Mouse (Mus musculus): ENCODE results near the gene Lmo3. TPM values are rescaled to one million over a fixed set of nuclear protein-coding genes. Genes with fewer than 3 reads are reported as not detected.

The Lmo3 gene
- polyA plus RNA-seq, 1 experiment from 2014 or later = 3.5 TPM

- no peak for TF ChIP-seq CTCF (IDR thresholded peaks at IDR 0.05; ENCODE audit: low read depth)
- H3K9me3 ChIP-seq (ENCODE audit: low read depth, low read length) = no peaks in the 10 kb centered on the region
- no peak overlapping the region for H3K4me2 ChIP-seq
- H3K27ac ChIP-seq (ENCODE audit: low read depth) = no peak overlapping the region
- no peak for ATAC-seq (ENCODE audit: insufficient read depth)
- no peak for DNase-seq
- H3K4me1 ChIP-seq (ENCODE audit: insufficient read depth) = no peaks in the 10 kb centered on the region
- no peaks in the 10 kb centered on the region for H3K27me3 ChIP-seq (ENCODE audit: insufficient read depth, low read length)
- H3K4me3 ChIP-seq (ENCODE audit: low read depth, low read length) = no peak overlapping the region
- WGBS = 88% methylated on average over 1 of the region's 1 CpGs
- no peak overlapping the region for H3K9ac ChIP-seq
- no peaks in the 10 kb centered on the region for H3K36me3 ChIP-seq (ENCODE audit: insufficient read depth)
Observed at GRCm38 (mm10) chr6:138398836-138399235, 182.9 kb downstream of the Lmo3 start.

GRCm38 (mm10) chr6:138391085-138391484, 190.7 kb downstream of the Lmo3 start:
- ATAC-seq (ENCODE audit: insufficient read depth) = no peak

GRCm38 (mm10) chr6:138388168-138388936, 193.4 kb downstream of the Lmo3 start:
- no peak for DNase-seq
- no peaks in the 10 kb centered on the region for H3K27me3 ChIP-seq (ENCODE audit: insufficient read depth, low read length)

More at GRCm38 (mm10) chr6:138391085-138391484, 190.7 kb downstream of the Lmo3 start:
- 67% methylated on average over 5 of the region's 5 CpGs for WGBS
- no peak for TF ChIP-seq CTCF (IDR thresholded peaks at IDR 0.05; ENCODE audit: low read depth)
- H3K27ac ChIP-seq (ENCODE audit: low read depth) = no peak overlapping the region
- no peak overlapping the region for H3K4me3 ChIP-seq (ENCODE audit: low read depth, low read length)
- H3K4me2 ChIP-seq = no peak overlapping the region
- no peaks in the 10 kb centered on the region for H3K27me3 ChIP-seq (ENCODE audit: insufficient read depth, low read length)
- H3K4me1 ChIP-seq (ENCODE audit: insufficient read depth) = no peaks in the 10 kb centered on the region
- H3K9me3 ChIP-seq (ENCODE audit: low read depth, low read length) = no peaks in the 10 kb centered on the region
- no peaks in the 10 kb centered on the region for H3K36me3 ChIP-seq (ENCODE audit: insufficient read depth)
- DNase-seq = no peak
- H3K9ac ChIP-seq = no peak overlapping the region

GRCm38 (mm10) chr6:138383208-138383607, 198.6 kb downstream of the Lmo3 start:
- no peak overlapping the region for H3K4me2 ChIP-seq
- no peaks in the 10 kb centered on the region for H3K9me3 ChIP-seq (ENCODE audit: low read depth, low read length)
- TF ChIP-seq CTCF (IDR thresholded peaks at IDR 0.05; ENCODE audit: low read depth) = no peak
- H3K27ac ChIP-seq (ENCODE audit: low read depth) = no peak overlapping the region
- no peaks in the 10 kb centered on the region for H3K27me3 ChIP-seq (ENCODE audit: insufficient read depth, low read length)
- ATAC-seq (ENCODE audit: insufficient read depth) (no peak), DNase-seq (no peak)
- no peak overlapping the region for H3K4me3 ChIP-seq (ENCODE audit: low read depth, low read length)
- no peak overlapping the region for H3K9ac ChIP-seq
- no peaks in the 10 kb centered on the region for H3K4me1 ChIP-seq (ENCODE audit: insufficient read depth)
- 59% methylated on average over 1 of the region's 1 CpGs for WGBS
- no peaks in the 10 kb centered on the region for H3K36me3 ChIP-seq (ENCODE audit: insufficient read depth)

More at GRCm38 (mm10) chr6:138388168-138388936, 193.4 kb downstream of the Lmo3 start:
- no peaks in the 10 kb centered on the region for H3K36me3 ChIP-seq (ENCODE audit: insufficient read depth)
- H3K4me2 ChIP-seq = no peak overlapping the region
- TF ChIP-seq CTCF (IDR thresholded peaks at IDR 0.05; ENCODE audit: low read depth) = no peak
- WGBS = 79% methylated on average over 18 of the region's 18 CpGs
- no peak overlapping the region for H3K9ac ChIP-seq
- no peaks in the 10 kb centered on the region for H3K4me1 ChIP-seq (ENCODE audit: insufficient read depth)
- ATAC-seq (ENCODE audit: insufficient read depth) = no peak
- no peaks in the 10 kb centered on the region for H3K9me3 ChIP-seq (ENCODE audit: low read depth, low read length)
- H3K27ac ChIP-seq (ENCODE audit: low read depth) = no peak overlapping the region
- H3K4me3 ChIP-seq (ENCODE audit: low read depth, low read length) = no peak overlapping the region

- TF ChIP-seq CTCF (IDR thresholded peaks at IDR 0.05; ENCODE audit: low read depth) = no peak
- ATAC-seq (ENCODE audit: insufficient read depth) (no peak), DNase-seq (no peak)
- whole genome bisulfite sequencing = 72% methylated on average over 2 of the region's 2 CpGs
- Histone ChIP-seq H3K27ac (ENCODE audit: low read depth) (no peak overlapping the region), H3K36me3 (ENCODE audit: insufficient read depth) (no peaks in the 10 kb centered on the region), H3K9ac (no peak overlapping the region), H3K9me3 (ENCODE audit: low read depth, low read length) (no peaks in the 10 kb centered on the region), H3K27me3 (ENCODE audit: insufficient read depth, low read length) (no peaks in the 10 kb centered on the region), H3K4me1 (ENCODE audit: insufficient read depth) (no peaks in the 10 kb centered on the region), H3K4me3 (ENCODE audit: low read depth, low read length) (no peak overlapping the region), H3K4me2 (no peak overlapping the region)
Observed at GRCm38 (mm10) chr6:138371176-138371575, 210.6 kb downstream of the Lmo3 start.

- Histone ChIP-seq H3K4me3 (ENCODE audit: low read depth, low read length) (no peak overlapping the region), H3K4me1 (ENCODE audit: insufficient read depth) (peaks cover 3% of the 10 kb centered on the region; the same call in 1 of the 2 replicates), H3K36me3 (ENCODE audit: insufficient read depth) (no peaks in the 10 kb centered on the region), H3K27ac (ENCODE audit: low read depth) (no peak overlapping the region), H3K9ac (no peak overlapping the region), H3K4me2 (peak overlapping the region; percentile 10; the same call in 1 of the 2 replicates), H3K9me3 (ENCODE audit: low read depth, low read length) (no peaks in the 10 kb centered on the region), H3K27me3 (ENCODE audit: insufficient read depth, low read length) (no peaks in the 10 kb centered on the region)
- ATAC-seq (ENCODE audit: insufficient read depth) (peak; percentile 79), DNase-seq (peak; percentile 50)
- no peak for TF ChIP-seq CTCF (IDR thresholded peaks at IDR 0.05; ENCODE audit: low read depth)
- 10% methylated on average over 5 of the region's 5 CpGs for WGBS
Observed at GRCm38 (mm10) chr6:138364111-138364510, 217.7 kb downstream of the Lmo3 start.

- Histone ChIP-seq H3K36me3 (ENCODE audit: insufficient read depth) (no peaks in the 10 kb centered on the region), H3K9me3 (ENCODE audit: low read depth, low read length) (no peaks in the 10 kb centered on the region), H3K4me2 (no peak overlapping the region), H3K4me1 (ENCODE audit: insufficient read depth) (no peaks in the 10 kb centered on the region), H3K4me3 (ENCODE audit: low read depth, low read length) (no peak overlapping the region), H3K9ac (no peak overlapping the region), H3K27ac (ENCODE audit: low read depth) (no peak overlapping the region), H3K27me3 (ENCODE audit: insufficient read depth, low read length) (no peaks in the 10 kb centered on the region)
- no peak for ATAC-seq (ENCODE audit: insufficient read depth)
- WGBS = 66% methylated on average over 3 of the region's 3 CpGs
- TF ChIP-seq CTCF (IDR thresholded peaks at IDR 0.05; ENCODE audit: low read depth) = no peak
- no peak for DNase-seq
Observed at GRCm38 (mm10) chr6:138350587-138351345, 231.0 kb downstream of the Lmo3 start.

Data from lung, embryonic 14.5 days (tissue).